Mouse (Mus musculus): ENCODE measurements around the gene Cenpf. TPM values are rescaled to one million over a fixed set of nuclear protein-coding genes. Genes with fewer than 3 reads are reported as not detected.
"Not testable (repeated sequence)": the region's sequence is repeated elsewhere in the genome, so short reads cannot be mapped to it uniquely, and the experiment has no call there.

The Cenpf gene
- polyA plus RNA-seq, 1 experiment, result 3.7 TPM

DNA sequence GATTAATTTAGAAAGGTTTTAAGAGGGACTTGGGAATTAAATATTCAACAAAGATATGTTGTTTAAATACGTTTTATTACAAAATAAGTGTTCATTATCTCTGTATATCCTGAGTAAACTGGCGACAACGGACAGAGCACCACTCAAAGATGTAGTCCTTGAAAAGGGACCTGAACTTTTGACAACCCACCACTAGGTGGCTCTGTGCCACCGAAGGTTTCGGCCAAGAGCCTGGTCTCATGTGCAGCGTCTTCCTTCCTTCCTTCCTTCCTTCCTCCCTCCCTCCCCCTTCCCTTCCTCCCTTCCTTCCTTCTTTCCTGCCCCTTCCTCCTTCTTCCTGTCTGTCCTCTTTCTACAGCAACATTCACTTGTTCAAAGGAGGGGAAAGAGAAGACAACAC, 13.1 kb upstream of the Cenpf start:
- Histone ChIP-seq H3K4me3 (replicated peaks) (no peak overlapping the region), H3K4me1 (ENCODE audit: control insufficient read depth) (peaks cover 3% of the 10 kb centered on the region), H3K36me3 (ENCODE audit: control insufficient read depth) (no peaks in the 10 kb centered on the region), H3K9me3 (ENCODE audit: control insufficient read depth, low read length) (no peaks in the 10 kb centered on the region), H3K27me3 (ENCODE audit: control insufficient read depth) (peaks cover 2% of the 10 kb centered on the region; the same call in 1 of the 2 replicates)
- TF ChIP-seq TAL1 (IDR thresholded peaks at IDR 0.05; ENCODE audit: low read length) (no peak), GATA1 (IDR thresholded peaks at IDR 0.05; ENCODE audit: low read length) (no peak)

DNA sequence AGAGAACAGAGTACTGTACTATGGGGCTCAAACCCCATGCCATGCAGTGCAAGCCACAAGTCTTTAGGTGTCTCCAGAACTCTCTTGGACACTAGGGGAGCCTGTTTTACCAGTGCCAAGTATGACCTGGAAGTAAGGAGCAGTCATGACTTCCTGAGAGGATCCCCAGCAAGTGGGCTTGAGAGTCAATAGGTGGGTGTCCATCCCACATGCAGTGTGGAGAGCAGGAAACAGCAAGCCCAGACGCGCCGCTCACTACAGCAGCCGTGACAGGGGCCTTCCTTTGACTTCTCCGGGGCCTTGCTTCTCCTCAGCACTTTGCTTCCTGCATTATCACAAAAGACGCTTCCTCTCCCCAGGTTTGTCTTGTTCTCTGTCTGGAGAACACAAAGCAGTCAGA, 12.3 kb upstream of the Cenpf start:
- TF ChIP-seq TAL1 (IDR thresholded peaks at IDR 0.05; ENCODE audit: low read length) (no peak), GATA1 (IDR thresholded peaks at IDR 0.05; ENCODE audit: low read length) (no peak)
- Histone ChIP-seq H3K36me3 (ENCODE audit: control insufficient read depth) (no peaks in the 10 kb centered on the region), H3K9me3 (ENCODE audit: control insufficient read depth, low read length) (no peaks in the 10 kb centered on the region), H3K4me3 (replicated peaks) (no peak overlapping the region), H3K27me3 (ENCODE audit: control insufficient read depth) (peaks cover 2% of the 10 kb centered on the region; the same call in 1 of the 2 replicates), H3K4me1 (ENCODE audit: control insufficient read depth) (peaks cover 9% of the 10 kb centered on the region)

DNA sequence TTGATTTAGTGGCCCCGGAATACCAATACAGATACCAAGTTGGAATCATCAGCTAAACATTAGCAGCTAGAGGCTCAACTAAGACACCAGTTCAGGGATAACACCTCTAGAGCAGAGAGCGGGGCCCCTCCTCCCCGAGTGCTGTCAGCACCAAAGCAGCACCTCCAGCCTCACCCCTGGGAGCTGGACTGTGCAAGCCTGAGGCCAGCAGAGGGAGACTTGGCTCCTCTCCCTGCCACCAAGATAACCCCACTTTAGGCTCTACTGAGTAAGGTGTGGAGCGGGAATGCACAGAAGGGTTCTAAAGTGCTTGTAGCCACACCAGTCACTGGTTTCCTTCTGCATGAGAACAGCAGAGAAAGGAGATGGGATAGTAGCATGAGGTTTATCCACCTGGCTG, 10.5 kb upstream of the Cenpf start:
- Histone ChIP-seq H3K27me3 (ENCODE audit: control insufficient read depth) (peaks cover 2% of the 10 kb centered on the region; the same call in 1 of the 2 replicates), H3K9me3 (ENCODE audit: control insufficient read depth, low read length) (no peaks in the 10 kb centered on the region), H3K36me3 (ENCODE audit: control insufficient read depth) (no peaks in the 10 kb centered on the region), H3K4me1 (ENCODE audit: control insufficient read depth) (peaks cover 11% of the 10 kb centered on the region), H3K4me3 (replicated peaks) (no peak overlapping the region)
- no peak for TF ChIP-seq TAL1 (IDR thresholded peaks at IDR 0.05; ENCODE audit: low read length)
- no peak for TF ChIP-seq GATA1 (IDR thresholded peaks at IDR 0.05; ENCODE audit: low read length)

DNA sequence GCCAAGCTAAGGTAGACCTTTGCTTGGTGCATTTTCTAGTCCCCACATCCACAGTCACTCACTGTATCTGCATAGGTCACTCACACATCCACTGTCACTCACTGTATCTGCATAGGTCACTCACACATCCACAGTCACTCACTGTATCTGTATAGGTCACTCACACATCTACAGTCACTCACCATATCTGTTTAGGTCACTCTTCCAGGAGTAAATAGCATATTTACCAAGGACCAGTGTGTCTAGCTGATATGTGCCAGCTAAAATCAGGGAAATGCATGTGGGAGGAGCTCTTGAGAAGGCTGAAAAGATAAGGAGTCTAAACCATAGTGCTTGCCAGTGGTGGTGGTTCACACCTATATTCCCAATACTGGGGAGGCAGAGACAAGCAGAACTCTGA, 7.4 kb upstream of the Cenpf start:
- no peak overlapping the region for H3K4me3 ChIP-seq (replicated peaks)
- peaks cover 14% of the 10 kb centered on the region for H3K27me3 ChIP-seq (ENCODE audit: control insufficient read depth)
- H3K4me1 ChIP-seq (ENCODE audit: control insufficient read depth), result peaks cover 11% of the 10 kb centered on the region
- no peaks in the 10 kb centered on the region for H3K9me3 ChIP-seq (ENCODE audit: control insufficient read depth, low read length)
- TF ChIP-seq TAL1 (IDR thresholded peaks at IDR 0.05; ENCODE audit: low read length) (no peak), GATA1 (IDR thresholded peaks at IDR 0.05; ENCODE audit: low read length) (no peak)
- H3K36me3 ChIP-seq (ENCODE audit: control insufficient read depth), result no peaks in the 10 kb centered on the region

DNA sequence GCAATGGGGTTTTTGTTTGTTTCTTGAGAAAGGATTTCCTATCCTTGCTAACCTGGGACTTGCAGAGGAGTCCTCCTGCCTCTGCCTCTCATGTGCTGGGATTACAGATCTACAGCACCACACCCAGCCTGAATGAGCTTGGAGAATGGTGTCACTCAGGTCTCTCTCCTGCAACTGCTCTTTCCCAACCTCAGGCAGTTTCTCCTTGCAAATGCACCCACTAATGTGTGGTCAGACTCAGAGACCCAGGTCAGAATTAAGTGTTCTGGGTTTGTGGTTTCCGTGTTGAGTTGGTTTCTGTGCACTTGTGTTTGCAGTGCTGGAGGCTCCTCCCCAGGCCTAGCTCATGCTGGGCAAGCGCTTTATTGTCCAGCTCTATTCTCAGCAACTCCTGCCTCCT, 6.5 kb upstream of the Cenpf start:
- Histone ChIP-seq H3K9me3 (ENCODE audit: control insufficient read depth, low read length) (no peaks in the 10 kb centered on the region), H3K4me3 (replicated peaks) (no peak overlapping the region), H3K27me3 (ENCODE audit: control insufficient read depth) (peaks cover 17% of the 10 kb centered on the region), H3K36me3 (ENCODE audit: control insufficient read depth) (no peaks in the 10 kb centered on the region), H3K4me1 (ENCODE audit: control insufficient read depth) (peaks cover 14% of the 10 kb centered on the region)
- TF ChIP-seq TAL1 (IDR thresholded peaks at IDR 0.05; ENCODE audit: low read length) (no peak), GATA1 (IDR thresholded peaks at IDR 0.05; ENCODE audit: low read length) (no peak)

GRCm38 (mm10) chr1:189692442-189692841, 4.6 kb upstream of the Cenpf start:
- not testable (repeated sequence) for H3K4me3 ChIP-seq (replicated peaks); H3K9me3 ChIP-seq (ENCODE audit: control insufficient read depth, low read length); H3K36me3 ChIP-seq (ENCODE audit: control insufficient read depth)
- peaks cover 17% of the 10 kb centered on the region for H3K27me3 ChIP-seq (ENCODE audit: control insufficient read depth)
- peaks cover 22% of the 10 kb centered on the region for H3K4me1 ChIP-seq (ENCODE audit: control insufficient read depth)

DNA sequence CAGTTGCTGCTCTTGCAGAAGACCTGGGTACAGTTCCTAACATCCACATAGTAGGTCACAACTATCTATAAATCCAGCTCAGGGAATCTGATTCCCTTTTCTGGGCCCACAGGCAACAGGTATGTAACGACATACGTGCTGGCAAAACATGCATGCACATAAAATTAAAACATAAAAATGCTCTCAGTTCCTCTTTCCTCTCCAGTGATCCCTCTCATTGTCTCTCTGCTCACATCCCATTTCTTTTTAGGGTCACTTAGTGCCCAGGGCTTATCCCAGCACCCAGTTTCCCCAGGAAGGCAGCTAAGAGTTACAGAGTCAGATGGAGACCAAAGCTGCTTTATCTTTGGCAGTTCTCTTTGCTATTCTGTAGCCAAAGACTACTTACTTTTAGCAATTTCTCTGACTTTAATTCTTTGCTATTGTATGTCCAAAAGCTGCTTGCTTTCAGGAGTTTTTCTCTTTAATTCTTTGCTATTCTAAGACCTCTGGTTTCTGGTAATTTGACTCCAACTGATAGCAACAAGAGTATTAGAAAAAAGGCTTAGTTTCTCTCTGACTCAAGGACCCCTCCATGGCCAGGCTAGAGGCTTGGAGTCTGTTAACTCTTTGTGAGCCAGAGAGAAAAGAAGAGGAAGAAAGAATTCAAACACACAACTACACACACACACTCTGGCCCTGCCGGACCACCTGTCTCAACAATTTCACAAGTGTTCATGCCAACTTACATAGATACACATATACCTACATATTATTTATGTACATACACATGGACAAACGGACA, 1.4 kb upstream of the Cenpf start:
- no peak for TF ChIP-seq GATA1 (IDR thresholded peaks at IDR 0.05; ENCODE audit: low read length)
- no peak for TF ChIP-seq TAL1 (IDR thresholded peaks at IDR 0.05; ENCODE audit: low read length)
- Histone ChIP-seq H3K27me3 (ENCODE audit: control insufficient read depth) (peaks cover 17% of the 10 kb centered on the region), H3K4me3 (replicated peaks) (peak overlapping the region; percentile 89), H3K9me3 (ENCODE audit: control insufficient read depth, low read length) (no peaks in the 10 kb centered on the region), H3K4me1 (ENCODE audit: control insufficient read depth) (peaks cover 33% of the 10 kb centered on the region), H3K36me3 (ENCODE audit: control insufficient read depth) (peaks cover 26% of the 10 kb centered on the region)

DNA sequence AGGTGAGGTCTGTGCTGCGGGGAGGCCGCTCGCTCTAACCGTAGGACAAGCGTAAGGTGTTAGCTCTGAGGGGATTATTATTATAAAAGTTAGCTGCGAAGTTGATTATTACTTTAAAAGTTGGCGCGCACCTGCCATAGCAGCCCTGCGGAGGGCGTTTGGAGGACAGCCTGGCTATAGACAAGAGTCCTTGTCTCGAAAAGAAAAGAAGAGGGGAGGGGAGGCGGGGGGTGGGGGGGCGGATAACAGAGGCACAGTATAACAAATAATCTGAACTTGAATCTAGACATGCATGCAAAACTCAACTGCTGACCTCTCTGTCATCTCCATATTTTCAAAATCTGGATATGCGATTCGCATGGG, 483 bp upstream of the Cenpf start:
- TF ChIP-seq GATA1 (IDR thresholded peaks at IDR 0.05; ENCODE audit: low read length), result no peak
- TF ChIP-seq TAL1 (IDR thresholded peaks at IDR 0.05; ENCODE audit: low read length), result no peak

GRCm38 (mm10) chr1:189686025-189686424, 1.9 kb downstream of the Cenpf start:
- Histone ChIP-seq H3K27me3 (ENCODE audit: control insufficient read depth) (peaks cover 9% of the 10 kb centered on the region), H3K36me3 (ENCODE audit: control insufficient read depth) (peaks cover 58% of the 10 kb centered on the region), H3K4me1 (ENCODE audit: control insufficient read depth) (peaks cover 29% of the 10 kb centered on the region), H3K4me3 (replicated peaks) (peak overlapping the region; percentile 89), H3K9me3 (ENCODE audit: control insufficient read depth, low read length) (no peaks in the 10 kb centered on the region)
- TF ChIP-seq TAL1 (IDR thresholded peaks at IDR 0.05; ENCODE audit: low read length) (no peak), GATA1 (IDR thresholded peaks at IDR 0.05; ENCODE audit: low read length) (no peak)

More for the DNA sequence above, 483 bp upstream of the Cenpf start:
- peak overlapping the region; percentile 89 for H3K4me3 ChIP-seq (replicated peaks)
- peaks cover 17% of the 10 kb centered on the region for H3K27me3 ChIP-seq (ENCODE audit: control insufficient read depth)
- H3K9me3 ChIP-seq (ENCODE audit: control insufficient read depth, low read length), result no peaks in the 10 kb centered on the region
- peaks cover 33% of the 10 kb centered on the region for H3K4me1 ChIP-seq (ENCODE audit: control insufficient read depth)
- H3K36me3 ChIP-seq (ENCODE audit: control insufficient read depth), result peaks cover 35% of the 10 kb centered on the region
